Mouse (Mus musculus) brain, adult 2 months (tissue): ENCODE data around the gene Arhgef1.

ENCODE experiments used
- DNase-seq: peaks from one replicate; pipeline ENCODE4 v3.0.0; 2011; ENCODE audit warnings: low read depth, low spot score

The Arhgef1 gene

GRCm38 (mm10) chr7:24944257-24944950 is 41.7 kb downstream of the Arhgef1 start, which contains the start of gene Gm4881:
Gene Gm4881, minus strand, starts transcription at chr7:24944494.
- DNase-seq: no peak

DNA sequence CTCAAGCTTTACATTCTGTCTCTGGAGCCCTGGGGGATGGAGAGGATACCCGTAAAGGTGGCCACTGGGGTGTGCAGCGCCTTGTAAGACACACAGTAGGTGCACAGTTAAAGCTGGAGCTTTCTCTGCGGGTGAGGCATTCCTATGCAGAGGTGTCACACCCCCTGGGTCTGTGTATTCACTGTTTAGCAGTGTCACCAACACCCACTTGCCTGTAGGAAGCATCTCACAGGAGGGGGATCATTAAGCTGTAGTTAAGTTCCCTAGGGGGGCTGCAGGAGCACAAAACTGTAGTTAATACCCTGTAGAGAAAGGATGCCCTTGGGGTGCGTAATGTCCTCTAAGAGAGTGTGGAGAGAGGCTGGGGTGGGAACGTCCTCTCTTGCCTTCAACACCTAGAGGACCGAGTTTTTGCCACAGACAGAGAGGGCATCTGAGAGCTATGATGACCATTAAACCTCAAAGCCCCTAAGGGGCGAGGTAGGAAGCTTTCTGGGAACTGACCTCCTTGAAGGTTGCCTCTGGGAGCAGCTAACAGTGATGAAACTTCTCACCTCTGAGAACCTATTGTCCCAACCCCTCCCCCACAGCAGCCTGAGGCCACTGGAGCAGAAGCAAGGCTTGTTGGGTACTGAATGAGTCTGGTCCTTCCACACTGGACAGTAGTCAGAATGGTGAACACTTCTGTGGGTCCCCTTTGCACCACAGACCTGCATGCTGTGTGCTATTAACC is 44.8 kb downstream of the Arhgef1 start:
- DNase-seq: no peak

- DNase-seq: no peak
These were observed 46.1 kb downstream of the Arhgef1 start for GRCm38 (mm10) chr7:24948774-24949173.

DNA sequence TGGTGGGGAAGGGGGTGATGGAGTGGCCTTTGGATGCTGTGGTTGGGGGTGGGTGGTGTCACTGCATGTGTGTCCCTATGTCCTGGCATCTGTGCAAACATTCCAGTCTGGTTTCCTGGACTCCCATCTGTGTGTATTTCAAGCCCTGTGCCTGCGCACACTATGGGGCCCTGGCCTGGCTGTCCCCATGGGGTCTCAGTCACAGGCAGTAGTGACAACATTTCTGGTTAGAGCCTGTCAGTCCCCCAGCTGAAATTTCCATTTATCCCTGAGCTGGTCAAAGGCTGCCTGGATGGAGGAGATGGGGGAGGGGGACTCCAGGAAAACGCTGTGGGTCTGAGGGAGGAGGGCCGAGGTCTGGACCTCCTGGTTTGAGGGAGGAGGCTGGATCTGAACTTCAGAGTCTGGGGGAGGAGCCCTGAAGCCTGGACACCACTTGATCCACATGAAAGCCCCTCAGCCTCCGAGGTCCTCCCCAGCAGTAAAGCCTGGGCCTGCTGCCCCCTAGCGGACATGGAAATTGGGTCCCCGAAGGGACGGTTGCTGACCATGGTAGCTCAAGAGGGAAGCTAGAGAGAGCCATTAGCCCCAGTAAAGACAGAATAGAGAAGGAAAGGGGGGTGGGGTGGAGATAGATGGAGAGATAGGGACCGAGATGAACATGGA is 47.4 kb downstream of the Arhgef1 start:
- DNase-seq: peak; percentile 62

DNA sequence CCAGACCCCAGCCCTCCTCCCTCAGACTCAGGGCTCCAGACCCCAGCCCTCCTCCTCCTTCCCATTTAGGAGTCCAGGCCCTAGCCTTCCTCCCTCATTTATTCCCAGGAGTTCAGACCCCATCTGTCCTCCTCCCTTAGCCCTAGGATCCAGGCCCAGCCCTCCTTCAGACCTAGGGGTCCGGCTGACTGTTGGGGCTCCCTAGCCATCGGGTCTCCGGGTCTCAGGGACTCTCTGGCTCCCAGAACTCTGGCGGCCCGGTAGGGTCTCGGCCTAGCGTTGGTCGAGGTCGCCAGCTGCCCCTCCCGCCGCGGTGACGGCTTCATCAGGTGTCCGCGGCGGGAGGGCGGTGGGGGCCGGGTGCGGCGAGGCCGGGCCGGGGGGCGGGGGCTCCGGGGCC is 51.3 kb downstream of the Arhgef1 start:
- no peak for DNase-seq

GRCm38 (mm10) chr7:24954450-24954849 is 51.7 kb downstream of the Arhgef1 start:
- no peak for DNase-seq

DNA sequence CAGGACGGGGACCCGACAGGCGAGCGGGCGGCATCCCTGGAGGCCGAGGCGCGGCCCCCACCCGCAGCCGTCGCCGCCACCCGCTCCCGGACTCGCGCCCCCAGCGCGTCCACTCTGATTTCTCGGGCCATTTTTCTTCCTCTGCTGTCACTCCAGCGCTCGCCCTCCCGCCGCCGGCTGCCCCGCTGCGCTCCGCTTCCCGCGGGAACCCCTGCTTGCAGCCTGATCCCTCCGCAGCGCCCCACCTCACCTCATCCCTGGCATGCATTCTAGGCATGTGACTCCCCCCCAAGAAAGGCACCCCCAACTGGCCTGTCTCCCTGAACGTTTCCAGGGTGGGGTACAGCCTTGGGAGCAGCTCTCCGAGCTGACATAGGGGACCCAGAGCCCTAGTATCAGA is 52.5 kb downstream of the Arhgef1 start:
- DNase-seq: no peak

DNA sequence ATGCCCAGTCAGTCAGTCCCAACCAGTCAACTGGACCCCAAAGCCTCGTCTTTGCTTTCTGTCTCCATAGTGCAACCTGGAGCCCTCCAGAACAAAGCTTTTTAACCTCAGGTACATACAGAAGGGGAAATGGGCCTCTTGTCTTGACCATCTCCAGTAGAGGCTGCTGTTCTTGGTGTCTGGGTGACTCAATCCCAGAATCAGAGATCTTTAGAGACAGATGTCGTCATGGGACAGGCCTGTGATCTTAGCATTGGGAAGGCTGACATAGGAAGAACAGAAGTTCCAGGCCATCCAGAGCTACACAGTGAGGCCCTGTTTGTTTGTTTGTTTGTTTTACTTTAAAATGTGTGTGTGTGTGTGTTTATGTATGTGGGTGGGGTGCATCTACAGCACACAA is 61.6 kb downstream of the Arhgef1 start:
- no peak for DNase-seq

DNA sequence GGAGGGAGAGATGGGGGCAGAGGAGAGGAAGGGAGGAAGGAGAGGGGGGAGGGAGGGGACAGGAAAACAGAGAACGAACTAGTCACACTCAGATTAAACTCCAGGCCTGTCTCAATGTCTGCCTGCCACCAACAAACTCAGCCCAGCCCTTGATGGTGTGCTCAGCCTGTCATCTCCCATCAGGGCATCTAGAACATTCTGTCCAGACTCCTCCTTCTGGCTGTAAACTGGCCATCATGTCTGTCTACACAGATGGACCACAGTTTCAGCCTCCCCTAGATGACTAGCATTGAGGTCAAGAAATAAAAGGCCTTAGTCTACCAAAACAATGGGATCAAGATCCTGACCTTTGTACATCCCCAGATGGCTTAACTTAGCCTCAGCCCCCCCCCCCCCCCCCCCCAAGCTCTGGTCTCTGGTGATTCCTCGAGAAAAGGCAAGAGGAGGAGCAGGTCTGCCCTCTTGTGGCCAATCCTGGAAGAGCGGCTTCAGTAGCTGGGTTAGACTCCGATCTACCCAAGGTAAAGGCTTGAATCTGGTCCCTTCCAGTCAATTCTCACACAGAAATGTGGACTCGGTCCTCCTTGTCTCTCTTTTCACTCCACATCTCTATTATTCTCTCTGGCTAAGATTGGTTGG is 62.3 kb downstream of the Arhgef1 start:
- DNase-seq: peak; percentile 89

GRCm38 (mm10) chr7:24967966-24968365 is 65.3 kb downstream of the Arhgef1 start:
- no peak for DNase-seq

DNA sequence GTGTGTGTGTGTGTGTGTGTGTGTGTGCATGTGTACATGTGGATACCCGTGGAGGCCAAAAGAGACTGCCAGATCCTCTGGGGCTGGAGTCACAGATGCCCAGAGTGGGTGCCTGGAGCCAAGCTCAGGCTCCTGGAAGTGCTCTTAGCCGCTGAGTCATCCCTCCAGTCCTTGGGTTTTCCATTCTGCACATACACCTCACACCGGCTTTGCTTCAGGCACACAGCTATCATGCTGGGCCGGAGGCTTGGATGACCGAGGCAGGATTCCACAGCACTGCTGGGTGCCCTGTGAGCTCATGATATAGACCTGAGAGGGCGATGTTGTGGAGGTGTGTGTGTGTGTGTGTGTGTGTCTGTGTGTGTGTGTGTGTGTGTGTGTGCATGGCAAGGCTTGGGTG is 65.8 kb downstream of the Arhgef1 start:
- peak; percentile 88 for DNase-seq

DNA sequence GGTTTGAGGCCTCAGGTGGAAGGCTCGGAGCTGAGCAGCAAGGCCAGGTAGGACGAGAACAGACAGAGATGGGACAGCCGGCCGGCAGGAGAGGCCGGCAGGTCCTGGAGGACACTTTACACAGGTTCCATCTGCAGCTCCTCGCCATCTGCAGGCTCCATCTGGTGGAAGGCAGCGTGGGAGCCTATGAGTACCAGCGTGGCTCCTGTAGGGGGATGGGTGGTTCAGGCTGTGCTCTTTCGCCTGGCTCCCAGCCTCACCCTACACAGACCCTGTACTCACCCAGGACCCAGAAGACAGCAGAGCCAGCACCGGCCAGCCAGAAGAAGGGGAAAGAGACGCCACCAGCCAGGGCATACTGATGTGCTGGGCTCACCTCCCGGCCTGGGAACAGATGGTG is 67.1 kb downstream of the Arhgef1 start:
- DNase-seq: peak; percentile 97

DNA sequence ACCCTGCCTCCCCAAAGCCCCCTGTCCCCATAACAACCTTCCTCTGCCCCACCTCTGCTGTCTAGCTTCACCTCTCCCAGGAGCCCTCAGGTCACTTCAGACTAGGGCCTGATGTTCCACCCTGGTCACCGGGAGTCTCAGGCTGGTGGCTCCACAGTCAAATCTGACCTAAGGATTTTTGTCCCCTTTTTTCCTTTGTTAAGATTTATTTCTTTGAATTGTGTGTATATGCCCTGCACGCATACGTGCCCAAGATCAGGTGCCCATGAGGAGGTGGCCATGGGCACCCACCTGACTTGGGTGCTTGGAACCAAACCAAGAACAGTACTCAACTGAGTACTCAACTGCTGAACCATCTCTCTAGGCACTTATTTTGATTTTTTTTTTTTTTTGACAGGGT is 67.6 kb downstream of the Arhgef1 start:
- no peak for DNase-seq

DNA sequence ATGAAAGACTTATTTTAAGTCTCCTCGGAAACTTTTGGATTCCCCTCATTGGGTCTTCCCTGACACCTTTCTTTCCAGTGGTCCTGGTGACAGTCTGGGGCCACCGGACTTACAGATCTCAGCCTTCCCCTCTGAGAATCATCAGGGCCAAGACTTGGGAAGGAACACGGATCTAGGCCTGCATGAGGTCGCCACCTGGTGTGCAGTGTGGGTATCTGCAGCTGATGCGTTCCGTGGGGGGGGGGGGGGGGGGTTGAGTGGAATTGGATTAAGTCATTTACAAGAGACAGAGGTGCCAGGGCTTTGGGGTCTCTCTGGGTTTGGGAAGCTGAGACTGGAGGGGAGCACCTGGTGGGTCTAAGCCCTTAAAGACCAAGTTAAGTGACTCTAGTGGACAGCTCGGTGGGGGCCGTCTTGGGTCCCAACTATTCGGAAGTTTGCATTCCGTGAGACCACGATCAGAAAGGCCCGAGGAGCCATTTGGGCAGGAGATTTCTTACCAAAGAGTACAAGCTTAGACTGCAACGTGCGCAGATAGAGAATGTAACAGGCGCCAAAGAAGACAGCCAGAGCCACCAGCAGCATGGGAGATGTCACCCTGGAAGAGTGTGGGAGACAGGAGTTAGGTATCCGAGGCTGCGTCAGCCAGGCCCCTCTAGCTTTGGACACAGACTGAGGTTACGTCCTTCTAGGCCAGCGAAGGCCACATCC is 68.7 kb downstream of the Arhgef1 start:
- peak; percentile 90 for DNase-seq

- peak; percentile 99 for DNase-seq
These were observed 69.5 kb downstream of the Arhgef1 start, which contains the start of gene Rabac1 for GRCm38 (mm10) chr7:24971972-24972893. Gene Rabac1, minus strand, starts transcription at chr7:24972754.

GRCm38 (mm10) chr7:24973208-24973607 is 70.5 kb downstream of the Arhgef1 start:
- DNase-seq: no peak

DNA sequence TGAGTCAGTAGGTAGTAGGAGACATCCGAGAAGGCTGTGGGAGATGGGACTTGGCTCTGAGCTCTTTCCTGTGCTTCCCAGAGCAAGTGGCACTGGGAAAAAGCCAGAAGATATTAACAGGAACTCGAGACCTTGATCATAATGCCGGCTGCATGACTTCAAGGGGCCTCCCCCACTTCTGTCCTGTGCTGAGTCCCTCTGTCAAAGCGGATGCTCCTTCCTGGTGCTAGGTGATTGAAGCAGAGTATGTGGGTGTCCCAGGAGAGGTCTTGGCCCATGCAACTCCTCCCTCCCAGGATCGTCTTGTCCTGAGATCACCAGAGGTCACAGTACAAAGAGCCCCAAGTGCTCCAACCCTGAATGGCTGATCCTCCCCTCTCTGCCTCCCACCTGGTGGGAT is 71.2 kb downstream of the Arhgef1 start:
- no peak for DNase-seq

GRCm38 (mm10) chr7:24974893-24975595 is 72.3 kb downstream of the Arhgef1 start:
- DNase-seq: peak; percentile 69
